Mouse (Mus musculus): Measurements from ENCODE around the gene Setx. TPM values are rescaled to one million over a fixed set of nuclear protein-coding genes. Genes with fewer than 3 reads are reported as not detected.
"Not testable (repeated sequence)": the region's sequence is repeated elsewhere in the genome, so short reads cannot be mapped to it uniquely, and the experiment has no call there.

The Setx gene
- polyA plus RNA-seq, 1 experiment from 2014 or later: 14.4 TPM

GRCm38 (mm10) chr2:29100822-29101534, 23.0 kb upstream of the Setx start:
- no peak overlapping the region for H3K9ac ChIP-seq
- H3K4me2 ChIP-seq: no peak overlapping the region
- 76% methylated on average over 7 of the region's 7 CpGs for WGBS
- no peaks in the 10 kb centered on the region for H3K27me3 ChIP-seq (replicated peaks)
- no peaks in the 10 kb centered on the region for H3K9me3 ChIP-seq
- no peak overlapping the region for H3K4me3 ChIP-seq
- H3K27ac ChIP-seq: no peak overlapping the region
- ATAC-seq (replicated peaks): no peak
- H3K36me3 ChIP-seq (replicated peaks): no peaks in the 10 kb centered on the region
- no peaks in the 10 kb centered on the region for H3K4me1 ChIP-seq

DNA sequence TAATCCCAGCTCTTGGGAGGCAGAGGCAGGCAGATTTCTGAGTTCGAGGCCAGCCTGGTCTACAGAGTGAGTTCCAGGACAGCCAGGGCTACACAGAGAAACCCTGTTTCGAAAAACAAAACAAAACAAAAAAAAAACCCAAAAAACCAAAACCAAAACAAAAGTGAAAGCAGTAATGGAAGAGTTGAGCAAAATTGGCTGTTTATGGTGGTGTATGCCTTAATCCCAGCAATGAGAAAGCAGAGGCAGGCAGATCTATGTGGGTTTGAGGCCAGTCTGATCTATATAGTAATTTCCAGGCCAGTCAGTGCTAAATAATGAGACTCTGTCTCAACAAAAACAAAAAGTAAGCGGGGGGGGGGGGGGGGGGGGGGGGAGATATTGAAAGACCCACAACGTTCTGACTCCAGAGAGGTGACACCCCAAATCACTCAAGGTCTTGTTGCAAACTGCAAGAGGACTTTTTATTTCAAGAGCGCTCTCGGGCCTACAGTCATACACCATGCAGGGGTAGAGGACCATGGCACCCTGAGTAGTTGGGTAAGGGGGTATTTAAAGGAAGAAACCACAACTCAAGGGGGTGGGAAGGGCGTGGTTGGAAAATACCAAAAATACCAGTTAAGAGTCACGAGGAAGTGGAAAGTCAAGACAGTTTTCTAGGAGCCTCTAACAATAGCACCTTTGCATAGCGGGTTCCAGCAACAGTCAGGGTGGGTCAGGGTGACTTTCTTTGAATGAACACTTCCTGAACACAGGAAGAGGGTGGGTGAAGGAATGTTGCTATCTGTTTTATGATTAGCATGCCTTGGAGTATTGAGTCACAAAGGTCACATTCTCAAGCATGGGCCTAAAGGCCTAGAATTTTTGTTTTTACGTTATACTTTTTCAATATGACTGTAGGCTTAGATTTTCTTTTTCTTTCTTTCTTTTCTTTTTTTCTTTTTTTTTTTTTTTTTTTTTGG, 21.3 kb upstream of the Setx start:
- not testable (repeated sequence) for H3K4me2 ChIP-seq; H3K27ac ChIP-seq; H3K9ac ChIP-seq; H3K9me3 ChIP-seq; H3K27me3 ChIP-seq (replicated peaks); H3K36me3 ChIP-seq (replicated peaks); H3K4me1 ChIP-seq; ATAC-seq (replicated peaks); H3K4me3 ChIP-seq
- WGBS: 82% methylated on average over 10 of the region's 10 CpGs

DNA sequence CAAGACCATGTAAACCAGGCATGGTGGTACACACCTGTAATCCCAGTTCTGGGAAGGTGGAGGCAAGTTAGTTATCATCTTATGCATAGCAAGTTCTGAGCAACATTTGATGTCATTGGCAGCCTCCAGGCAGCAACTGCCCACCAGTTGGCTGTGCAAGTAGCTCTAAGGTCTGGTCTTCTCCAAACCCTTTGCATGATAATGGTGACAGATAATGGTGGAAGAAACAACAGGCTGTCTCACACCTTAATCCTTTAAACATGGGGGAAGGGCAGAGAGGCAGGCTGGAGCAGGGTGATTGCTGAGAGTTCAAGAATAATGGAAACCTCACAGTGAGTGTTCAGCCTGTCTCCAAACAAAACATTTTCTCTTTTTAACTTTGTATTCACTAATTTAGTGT, 3.0 kb upstream of the Setx start:
- Histone ChIP-seq H3K9ac (no peak overlapping the region), H3K27me3 (replicated peaks) (no peaks in the 10 kb centered on the region), H3K4me2 (no peak overlapping the region), H3K4me3 (no peak overlapping the region), H3K4me1 (peaks cover 3% of the 10 kb centered on the region), H3K9me3 (no peaks in the 10 kb centered on the region), H3K36me3 (replicated peaks) (no peaks in the 10 kb centered on the region), H3K27ac (no peak overlapping the region)
- ATAC-seq (replicated peaks): no peak

DNA sequence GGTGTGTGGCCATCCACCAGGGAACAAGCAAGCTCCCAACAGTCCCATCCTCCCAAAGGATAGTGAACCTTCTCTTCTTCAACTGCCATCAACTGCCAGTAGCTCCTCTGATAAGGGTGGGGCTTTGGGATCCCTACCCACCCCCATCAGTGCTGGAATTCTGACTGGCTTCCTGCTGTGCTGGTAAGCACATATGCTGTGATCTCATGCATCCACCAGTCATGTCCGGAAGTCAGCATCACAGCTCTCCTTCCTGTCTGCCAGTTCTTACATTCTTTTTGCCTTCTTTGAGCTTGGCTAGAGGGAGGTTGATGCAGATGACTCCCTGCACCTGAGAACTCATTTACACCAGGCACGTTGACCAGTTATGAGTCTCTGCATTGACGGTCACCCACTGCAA, 1.5 kb upstream of the Setx start:
- no peaks in the 10 kb centered on the region for H3K36me3 ChIP-seq (replicated peaks)

GRCm38 (mm10) chr2:29124571-29124935, 572 bp downstream of the Setx start:
- Histone ChIP-seq H3K9me3 (no peaks in the 10 kb centered on the region), H3K27ac (peak overlapping the region; percentile 96), H3K9ac (peak overlapping the region; percentile 93), H3K4me1 (peaks cover 12% of the 10 kb centered on the region), H3K4me3 (peak overlapping the region; percentile 97), H3K27me3 (replicated peaks) (no peaks in the 10 kb centered on the region), H3K4me2 (peak overlapping the region; percentile 80), H3K36me3 (replicated peaks) (peaks cover 5% of the 10 kb centered on the region)
- no peak for ATAC-seq (replicated peaks)
- 0% methylated on average over 20 of the region's 24 CpGs for WGBS

More for the DNA sequence above, 1.5 kb upstream of the Setx start:
- Histone ChIP-seq H3K27ac (no peak overlapping the region), H3K9ac (no peak overlapping the region), H3K4me1 (peaks cover 12% of the 10 kb centered on the region), H3K27me3 (replicated peaks) (no peaks in the 10 kb centered on the region), H3K9me3 (no peaks in the 10 kb centered on the region), H3K4me2 (no peak overlapping the region), H3K4me3 (no peak overlapping the region)
- WGBS: 90% methylated on average over 3 of the region's 3 CpGs
- ATAC-seq (replicated peaks): no peak

- Histone ChIP-seq H3K4me2 (peak overlapping the region; percentile 80), H3K9ac (peak overlapping the region; percentile 93), H3K4me1 (peaks cover 12% of the 10 kb centered on the region), H3K27ac (peak overlapping the region; percentile 96), H3K27me3 (replicated peaks) (no peaks in the 10 kb centered on the region), H3K36me3 (replicated peaks) (peaks cover 10% of the 10 kb centered on the region), H3K4me3 (peak overlapping the region; percentile 97), H3K9me3 (no peaks in the 10 kb centered on the region)
- WGBS: under 1% methylated on average over 77 of the region's 81 CpGs
- peak; percentile 99 for ATAC-seq (replicated peaks)
Measured at GRCm38 (mm10) chr2:29124936-29125701, 1.1 kb downstream of the Setx start.

GRCm38 (mm10) chr2:29130118-29130899, 6.3 kb downstream of the Setx start:
- Histone ChIP-seq H3K4me1 (peaks cover 12% of the 10 kb centered on the region), H3K36me3 (replicated peaks) (peaks cover 34% of the 10 kb centered on the region), H3K4me2 (no peak overlapping the region), H3K9ac (no peak overlapping the region), H3K27me3 (replicated peaks) (no peaks in the 10 kb centered on the region), H3K27ac (no peak overlapping the region), H3K4me3 (no peak overlapping the region), H3K9me3 (no peaks in the 10 kb centered on the region)
- ATAC-seq (replicated peaks): no peak
- WGBS: 97% methylated on average over 7 of the region's 7 CpGs

DNA sequence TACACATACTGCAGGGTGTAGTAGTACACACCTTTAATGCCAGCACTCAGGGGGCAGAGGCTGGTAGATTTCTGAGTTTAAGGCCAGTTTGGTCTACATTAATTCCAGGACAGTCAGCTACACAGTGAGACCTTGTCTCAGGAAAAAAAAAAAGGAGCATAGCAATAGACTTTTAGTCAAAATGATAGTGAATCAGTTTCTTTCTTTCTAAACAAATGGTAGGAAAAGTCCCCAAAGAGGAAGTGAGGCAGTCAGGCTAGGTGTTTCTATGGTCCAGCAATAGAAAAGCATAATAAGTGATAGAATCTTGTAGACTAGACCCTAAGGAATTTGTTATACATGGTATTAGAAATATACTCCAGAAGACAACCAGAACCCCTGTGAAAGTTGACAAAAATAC, 11.2 kb downstream of the Setx start:
- no peak for ATAC-seq (replicated peaks)
- no peaks in the 10 kb centered on the region for H3K9me3 ChIP-seq
- H3K4me1 ChIP-seq: no peaks in the 10 kb centered on the region
- H3K36me3 ChIP-seq (replicated peaks): peaks cover 35% of the 10 kb centered on the region
- no peak overlapping the region for H3K9ac ChIP-seq
- no peak overlapping the region for H3K4me3 ChIP-seq
- H3K27me3 ChIP-seq (replicated peaks): no peaks in the 10 kb centered on the region
- H3K4me2 ChIP-seq: no peak overlapping the region
- H3K27ac ChIP-seq: no peak overlapping the region

GRCm38 (mm10) chr2:29151941-29152340, 28.0 kb downstream of the Setx start:
- H3K4me1 ChIP-seq: no peaks in the 10 kb centered on the region
- no peak overlapping the region for H3K4me3 ChIP-seq
- H3K9ac ChIP-seq: no peak overlapping the region
- H3K9me3 ChIP-seq: no peaks in the 10 kb centered on the region
- 50% methylated on average over 2 of the region's 2 CpGs for WGBS
- H3K4me2 ChIP-seq: no peak overlapping the region
- no peak overlapping the region for H3K27ac ChIP-seq
- peaks cover 60% of the 10 kb centered on the region for H3K36me3 ChIP-seq (replicated peaks)
- no peaks in the 10 kb centered on the region for H3K27me3 ChIP-seq (replicated peaks)
- ATAC-seq (replicated peaks): no peak

- Histone ChIP-seq H3K27ac (no peak overlapping the region), H3K9me3 (no peaks in the 10 kb centered on the region), H3K27me3 (replicated peaks) (no peaks in the 10 kb centered on the region), H3K4me2 (no peak overlapping the region), H3K4me3 (no peak overlapping the region), H3K4me1 (no peaks in the 10 kb centered on the region), H3K36me3 (replicated peaks) (peaks cover 66% of the 10 kb centered on the region), H3K9ac (no peak overlapping the region)
- no peak for ATAC-seq (replicated peaks)
- 95% methylated on average over 5 of the region's 5 CpGs for WGBS
Measured at GRCm38 (mm10) chr2:29168067-29168466, 44.1 kb downstream of the Setx start.

- 96% methylated on average over 3 of the region's 3 CpGs for WGBS
- no peak for ATAC-seq (replicated peaks)
Measured at GRCm38 (mm10) chr2:29174887-29175286, 50.9 kb downstream of the Setx start.

More at GRCm38 (mm10) chr2:29174887-29175286, 50.9 kb downstream of the Setx start:
- H3K27me3 ChIP-seq (replicated peaks): no peaks in the 10 kb centered on the region
- no peak overlapping the region for H3K27ac ChIP-seq
- H3K4me1 ChIP-seq: no peaks in the 10 kb centered on the region
- H3K9ac ChIP-seq: no peak overlapping the region
- H3K4me3 ChIP-seq: no peak overlapping the region
- H3K4me2 ChIP-seq: no peak overlapping the region
- peaks cover 57% of the 10 kb centered on the region for H3K36me3 ChIP-seq (replicated peaks)
- H3K9me3 ChIP-seq: no peaks in the 10 kb centered on the region
